Mouse (Mus musculus): Measurements from ENCODE around the gene Nek8.

Gene Nek8

GRCm38 (mm10) chr11:78176402-78176862 is at the start of gene Nek8, which contains the start of gene Tlcd1:
Gene Nek8 (minus strand): TSS chr11:78176675.
Gene Tlcd1 (plus strand): TSS chr11:78176711.
- CTCF ChIA-PET, result interaction anchor here (0.5 to 3.6 kb wide), 29 partner anchors 9 to 669 kb away, joined by 3 to 35 read pairs (median 3); partner anchors contain the start of genes Pigs (in 1 of the 4) and Traf4 (in 1 of the 4)
- POLR2A ChIA-PET, result interaction anchor here in 3 of 4 experiments (0.5 to 16.1 kb wide), 72 partner anchors 10 to 491 kb away, joined by 3 to 461 read pairs (median 4); partner anchors contain the start of genes Phf12 (in 3 of the 3), Eral1 (in 2 of the 3), Traf4 (in 2 of the 3) and Fam222b (in 1 of the 3)

- ChIA-PET CTCF (interaction anchor here in 2 of 4 experiments (0.7 kb wide), 2 partner anchors 17 to 39 kb away, joined by 3 read pairs; no protein-coding TSS in a partner anchor), POLR2A (interaction anchor here in 2 of 4 experiments (1.0 to 2.1 kb wide), 3 partner anchors 13 to 23 kb away, joined by 4 to 11 read pairs (median 7); partner anchors contain the start of gene Supt6 (in 1 of the 2))
These were observed 47.1 kb upstream of the Nek8 start for GRCm38 (mm10) chr11:78223586-78223985.

- ChIA-PET CTCF (interaction anchor here in 2 of 4 experiments (0.6 to 0.8 kb wide), 2 partner anchors 23 to 68 kb away, joined by 3 to 8 read pairs; no protein-coding TSS in a partner anchor), POLR2A (interaction anchor here in 3 of 4 experiments (0.6 to 4.6 kb wide), 10 partner anchors 9 to 38 kb away, joined by 3 to 23 read pairs (median 5); partner anchors contain the start of gene Rpl23a (in 2 of the 3))
These were observed 39.3 kb upstream of the Nek8 start for GRCm38 (mm10) chr11:78215709-78216317.

GRCm38 (mm10) chr11:78213086-78213817 is 36.8 kb upstream of the Nek8 start:
- POLR2A ChIA-PET, result interaction anchor here (0.6 to 5.1 kb wide), 28 partner anchors 8 to 116 kb away, joined by 3 to 29 read pairs (median 4); partner anchors contain the start of genes Pigs (in 2 of the 4), Rpl23a (in 2 of the 4), BC030499 (in 1 of the 4) and Sdf2 (in 1 of the 4)
- CTCF ChIA-PET, result interaction anchor here in 1 of 4 experiments (0.9 kb wide), 1 partner anchor 42 kb away, joined by 3 read pairs; no protein-coding TSS in a partner anchor

GRCm38 (mm10) chr11:78211513-78211912 is 35.0 kb upstream of the Nek8 start:
- ChIA-PET POLR2A (interaction anchor here in 3 of 4 experiments (0.6 to 5.1 kb wide), 14 partner anchors 11 to 190 kb away, joined by 3 to 29 read pairs (median 4); partner anchors contain the start of gene Rpl23a (in 2 of the 3)), CTCF (interaction anchor here in 1 of 4 experiments (0.6 kb wide), 1 partner anchor 480 kb away, joined by 3 read pairs; no protein-coding TSS in a partner anchor)

GRCm38 (mm10) chr11:78210615-78211014 is 34.1 kb upstream of the Nek8 start:
- CTCF ChIA-PET, result interaction anchor here in 2 of 4 experiments (0.6 to 0.9 kb wide), 2 partner anchors 16 to 50 kb away, joined by 3 to 9 read pairs; no protein-coding TSS in a partner anchor
- POLR2A ChIA-PET, result interaction anchor here in 3 of 4 experiments (0.8 to 5.1 kb wide), 11 partner anchors 12 to 82 kb away, joined by 3 to 29 read pairs (median 4); partner anchors contain the start of genes Rpl23a (in 2 of the 3), Nek8 (in 1 of the 3), Rab34 (in 1 of the 3) and Tlcd1 (in 1 of the 3)

GRCm38 (mm10) chr11:78209886-78210285 is 33.4 kb upstream of the Nek8 start:
- ChIA-PET CTCF (interaction anchor here in 2 of 4 experiments (0.6 to 0.9 kb wide), 2 partner anchors 15 to 51 kb away, joined by 3 to 9 read pairs; no protein-coding TSS in a partner anchor), POLR2A (interaction anchor here (0.6 to 5.1 kb wide), 11 partner anchors 8 to 177 kb away, joined by 3 to 29 read pairs (median 5); partner anchors contain the start of genes Rpl23a (in 2 of the 4), Nek8 (in 1 of the 4), Rab34 (in 1 of the 4) and Tlcd1 (in 1 of the 4))

- ChIA-PET CTCF (interaction anchor here in 2 of 4 experiments (0.6 to 1.4 kb wide), 4 partner anchors 41 to 597 kb away, joined by 3 to 4 read pairs (median 3); no protein-coding TSS in a partner anchor), POLR2A (interaction anchor here in 2 of 4 experiments (0.5 to 3.4 kb wide), 24 partner anchors 9 to 273 kb away, joined by 3 to 32 read pairs (median 4); partner anchors contain the start of genes Rpl23a (in 2 of the 2), Sdf2 (in 2 of the 2), Aldoc (in 1 of the 2) and Nek8 (in 1 of the 2))
These were observed 30.7 kb upstream of the Nek8 start for GRCm38 (mm10) chr11:78207190-78207589.

GRCm38 (mm10) chr11:78205361-78206206 is 29.1 kb upstream of the Nek8 start:
- CTCF ChIA-PET, result interaction anchor here in 1 of 4 experiments (1.6 kb wide), 1 partner anchor 11 kb away, joined by 5 read pairs; no protein-coding TSS in a partner anchor
- POLR2A ChIA-PET, result interaction anchor here (0.6 to 3.4 kb wide), 14 partner anchors 10 to 218 kb away, joined by 3 to 32 read pairs (median 4); partner anchors contain the start of gene Rpl23a (in 1 of the 4)

- POLR2A ChIA-PET, result interaction anchor here in 3 of 4 experiments (0.6 to 1.3 kb wide), 10 partner anchors 9 to 370 kb away, joined by 3 to 6 read pairs (median 3); partner anchors contain the start of genes Rpl23a (in 2 of the 3) and Pigs (in 1 of the 3)
- CTCF ChIA-PET, result interaction anchor here in 2 of 4 experiments (0.5 to 1.6 kb wide), 2 partner anchors 10 to 58 kb away, joined by 3 to 5 read pairs; no protein-coding TSS in a partner anchor
These were observed 27.8 kb upstream of the Nek8 start for GRCm38 (mm10) chr11:78204287-78204686.

- POLR2A ChIA-PET, result interaction anchor here in 1 of 4 experiments (0.7 to 14.4 kb wide), 7 partner anchors 11 to 150 kb away, joined by 3 to 254 read pairs (median 4); partner anchors contain the start of genes Rab34 and Rpl23a
- CTCF ChIA-PET, result no interaction called here
These were observed 25.9 kb upstream of the Nek8 start for GRCm38 (mm10) chr11:78202372-78202771.

- CTCF ChIA-PET, result interaction anchor here (0.5 to 2.3 kb wide), 16 partner anchors 11 to 215 kb away, joined by 3 to 29 read pairs (median 4); partner anchors contain the start of genes Rpl23a (in 2 of the 4), Nek8 (in 1 of the 4) and Tlcd1 (in 1 of the 4)
- POLR2A ChIA-PET, result interaction anchor here (0.6 to 14.4 kb wide), 78 partner anchors 8 to 588 kb away, joined by 3 to 254 read pairs (median 4); partner anchors contain the start of genes Nek8 (in 3 of the 4), Pigs (in 3 of the 4), Rpl23a (in 3 of the 4) and Tlcd1 (in 3 of the 4)
These were observed 18.8 kb upstream of the Nek8 start for GRCm38 (mm10) chr11:78195101-78195863.

GRCm38 (mm10) chr11:78194411-78195100 is 18.1 kb upstream of the Nek8 start:
- ChIA-PET POLR2A (interaction anchor here (0.6 to 14.4 kb wide), 87 partner anchors 10 to 587 kb away, joined by 3 to 254 read pairs (median 4); partner anchors contain the start of genes Nek8 (in 3 of the 4), Pigs (in 3 of the 4), Rpl23a (in 3 of the 4) and Tlcd1 (in 3 of the 4)), CTCF (interaction anchor here in 3 of 4 experiments (0.5 to 2.3 kb wide), 16 partner anchors 10 to 628 kb away, joined by 3 to 29 read pairs (median 4); partner anchors contain the start of genes Rpl23a (in 2 of the 3), Nek8 (in 1 of the 3), Pipox (in 1 of the 3) and Tlcd1 (in 1 of the 3))

- ChIA-PET POLR2A (interaction anchor here in 2 of 4 experiments (1.0 to 14.4 kb wide), 6 partner anchors 9 to 50 kb away, joined by 3 to 254 read pairs (median 8); partner anchors contain the start of genes Rpl23a (in 2 of the 2) and Rab34 (in 1 of the 2)), CTCF (interaction anchor here in 2 of 4 experiments (0.6 kb wide), 2 partner anchors 90 to 725 kb away, joined by 4 to 11 read pairs; no protein-coding TSS in a partner anchor)
These were observed 16.6 kb upstream of the Nek8 start, which contains the start of gene Proca1 for GRCm38 (mm10) chr11:78193113-78193512. Gene Proca1 (plus strand): TSS chr11:78193392.

Data from embryonic stem cell, embryonic (primary cell).